Mouse (Mus musculus): ENCODE measurements around the gene Ulk4. TPM values are rescaled to one million over a fixed set of nuclear protein-coding genes. Genes with fewer than 3 reads are reported as not detected.
A peak's percentile ranks its signal among the peaks of the same experiment; 100 is the strongest.
"Not testable (repeated sequence)": the region's sequence is repeated elsewhere in the genome, so short reads cannot be mapped to it uniquely, and the experiment has no call there.

Ulk4 gene
- total and polyA plus RNA-seq, 3 experiments: 0.18 to 2.3 (median 0.30) TPM

GRCm38 (mm10) chr9:120918211-120918610 is 358.8 kb downstream of the Ulk4 start:
- intact Hi-C loops (cut with DNase I): loop anchor here (5.0 kb wide), 2 partner anchors 139 to 316 kb away; no protein-coding TSS in a partner anchor
- TF ChIP-seq POLR2A (IDR thresholded peaks at IDR 0.05; ENCODE audit: insufficient read depth, low read depth, low read length) (no peak), CTCF (IDR thresholded peaks at IDR 0.05) (no peak), EP300 (IDR thresholded peaks at IDR 0.05; ENCODE audit: insufficient read depth, low read depth, low read length) (no peak)
- H3K27ac ChIP-seq: no peak overlapping the region
- 76% methylated on average over 5 of the region's 5 CpGs for WGBS
- H3K4me3 ChIP-seq: no peak overlapping the region
- no peak overlapping the region for H3K9ac ChIP-seq (ENCODE audit: low read depth, low read length)
- H3K4me1 ChIP-seq (ENCODE audit: control insufficient read depth, insufficient read depth, low read length): peaks cover 12% of the 10 kb centered on the region
- no peak for DNase-seq
- H3K27me3 ChIP-seq (ENCODE audit: control insufficient read depth, insufficient read depth, low read length): no peaks in the 10 kb centered on the region
- no peaks in the 10 kb centered on the region for H3K79me2 ChIP-seq (replicated peaks; ENCODE audit: control insufficient read depth, insufficient read depth, low read length)
- H3K36me3 ChIP-seq (ENCODE audit: control insufficient read depth, insufficient read depth, low read length): no peaks in the 10 kb centered on the region

- WGBS: 93% methylated on average over 2 of the region's 2 CpGs
- intact Hi-C loops (cut with DNase I): loop anchor here (5.0 kb wide), 2 partner anchors 140 to 315 kb away; no protein-coding TSS in a partner anchor
- peaks cover 12% of the 10 kb centered on the region for H3K4me1 ChIP-seq (ENCODE audit: control insufficient read depth, insufficient read depth, low read length)
These were observed 359.4 kb downstream of the Ulk4 start for GRCm38 (mm10) chr9:120917619-120918018.

GRCm38 (mm10) chr9:120914877-120915459 is 362.0 kb downstream of the Ulk4 start:
- H3K27me3 ChIP-seq (ENCODE audit: control insufficient read depth, insufficient read depth, low read length): no peaks in the 10 kb centered on the region
- H3K36me3 ChIP-seq (ENCODE audit: control insufficient read depth, insufficient read depth, low read length): no peaks in the 10 kb centered on the region
- intact Hi-C loops (cut with DNase I): loop anchor here (1.0 to 5.0 kb wide), 4 partner anchors 62 to 313 kb away; no protein-coding TSS in a partner anchor
- peak; percentile 73 for TF ChIP-seq CTCF (IDR thresholded peaks at IDR 0.05)
- peak; percentile 62 for TF ChIP-seq POLR2A (IDR thresholded peaks at IDR 0.05; ENCODE audit: insufficient read depth, low read depth, low read length)
- peak; percentile 80 for TF ChIP-seq EP300 (IDR thresholded peaks at IDR 0.05; ENCODE audit: insufficient read depth, low read depth, low read length)
- no peak overlapping the region for H3K9ac ChIP-seq (ENCODE audit: low read depth, low read length)
- no peaks in the 10 kb centered on the region for H3K79me2 ChIP-seq (replicated peaks; ENCODE audit: control insufficient read depth, insufficient read depth, low read length)
- H3K4me3 ChIP-seq: no peak overlapping the region
- 48% methylated on average over 14 of the region's 14 CpGs for WGBS
- DNase-seq: peak; percentile 53 to 61
- peak overlapping the region; percentile 55 for H3K27ac ChIP-seq
- peaks cover 12% of the 10 kb centered on the region for H3K4me1 ChIP-seq (ENCODE audit: control insufficient read depth, insufficient read depth, low read length)

More at GRCm38 (mm10) chr9:120917619-120918018, 359.4 kb downstream of the Ulk4 start:
- H3K9ac ChIP-seq (ENCODE audit: low read depth, low read length); H3K79me2 ChIP-seq (replicated peaks; ENCODE audit: control insufficient read depth, insufficient read depth, low read length); H3K27me3 ChIP-seq (ENCODE audit: control insufficient read depth, insufficient read depth, low read length); DNase-seq; H3K36me3 ChIP-seq (ENCODE audit: control insufficient read depth, insufficient read depth, low read length); H3K27ac ChIP-seq; H3K4me3 ChIP-seq: not testable (repeated sequence)

GRCm38 (mm10) chr9:120914429-120914828 is 362.6 kb downstream of the Ulk4 start:
- Histone ChIP-seq H3K4me1 (ENCODE audit: control insufficient read depth, insufficient read depth, low read length) (peaks cover 12% of the 10 kb centered on the region), H3K79me2 (replicated peaks; ENCODE audit: control insufficient read depth, insufficient read depth, low read length) (no peaks in the 10 kb centered on the region), H3K27ac (peak overlapping the region; percentile 55), H3K27me3 (ENCODE audit: control insufficient read depth, insufficient read depth, low read length) (no peaks in the 10 kb centered on the region), H3K36me3 (ENCODE audit: control insufficient read depth, insufficient read depth, low read length) (no peaks in the 10 kb centered on the region), H3K9ac (ENCODE audit: low read depth, low read length) (no peak overlapping the region), H3K4me3 (no peak overlapping the region)
- intact Hi-C loops (cut with DNase I): loop anchor here (2.0 kb wide), 1 partner anchor 62 kb away; no protein-coding TSS in a partner anchor
- TF ChIP-seq POLR2A (IDR thresholded peaks at IDR 0.05; ENCODE audit: insufficient read depth, low read depth, low read length): no peak
- 77% methylated on average over 4 of the region's 4 CpGs for WGBS
- no peak for DNase-seq

- Histone ChIP-seq H3K4me3 (no peak overlapping the region), H3K36me3 (ENCODE audit: control insufficient read depth, insufficient read depth, low read length) (no peaks in the 10 kb centered on the region), H3K4me1 (ENCODE audit: control insufficient read depth, insufficient read depth, low read length) (peaks cover 10% of the 10 kb centered on the region), H3K27me3 (ENCODE audit: control insufficient read depth, insufficient read depth, low read length) (no peaks in the 10 kb centered on the region), H3K9ac (ENCODE audit: low read depth, low read length) (no peak overlapping the region), H3K79me2 (replicated peaks; ENCODE audit: control insufficient read depth, insufficient read depth, low read length) (no peaks in the 10 kb centered on the region), H3K27ac (no peak overlapping the region)
- 55% methylated on average over 13 of the region's 13 CpGs for WGBS
- intact Hi-C loops (cut with DNase I): no loop called here
- TF ChIP-seq EP300 (IDR thresholded peaks at IDR 0.05; ENCODE audit: insufficient read depth, low read depth, low read length): no peak
- TF ChIP-seq CTCF (IDR thresholded peaks at IDR 0.05): no peak
- TF ChIP-seq POLR2A (IDR thresholded peaks at IDR 0.05; ENCODE audit: insufficient read depth, low read depth, low read length): no peak
- no peak for DNase-seq
These were observed 363.8 kb downstream of the Ulk4 start for GRCm38 (mm10) chr9:120913152-120913551.

GRCm38 (mm10) chr9:120908461-120908860 is 368.5 kb downstream of the Ulk4 start:
- Histone ChIP-seq H3K9ac (ENCODE audit: low read depth, low read length) (no peak overlapping the region), H3K36me3 (ENCODE audit: control insufficient read depth, insufficient read depth, low read length) (no peaks in the 10 kb centered on the region), H3K4me3 (no peak overlapping the region), H3K79me2 (replicated peaks; ENCODE audit: control insufficient read depth, insufficient read depth, low read length) (no peaks in the 10 kb centered on the region), H3K27me3 (ENCODE audit: control insufficient read depth, insufficient read depth, low read length) (no peaks in the 10 kb centered on the region), H3K4me1 (ENCODE audit: control insufficient read depth, insufficient read depth, low read length) (peaks cover 2% of the 10 kb centered on the region), H3K27ac (no peak overlapping the region)
- intact Hi-C loops (cut with DNase I): no loop called here
- DNase-seq: no peak
- TF ChIP-seq POLR2A (IDR thresholded peaks at IDR 0.05; ENCODE audit: insufficient read depth, low read depth, low read length): no peak
- WGBS: 88% methylated on average over 6 of the region's 6 CpGs

Small RNA genes lying within 50 kb of the gene (microRNA-seq; reads per million reads assigned to microRNA genes)
- gene Mir7090: 0 reads per million in 2 experiments

Other genes starting within 250 kb of the Ulk4 start
- 100 to 1,000 TPM; 276 to 302 TPM for gene Trak1, start 20.3 kb upstream of the Ulk4 start, total RNA-seq (2021)
- gene Trak1, start 20.3 kb upstream of the Ulk4 start, polyA plus RNA-seq (2012; rRNA removed): 170 and 204 TPM in 2 replicates
- not detected for gene Cck, start 218.5 kb upstream of the Ulk4 start, total RNA-seq (2021)
- gene Cck, start 218.5 kb upstream of the Ulk4 start, polyA plus RNA-seq (2012; rRNA removed): 0.35 and 0.47 TPM in 2 replicates